Mouse (Mus musculus) embryonic fibroblast, embryonic 13.5 days (primary cell): Measurements from ENCODE around the gene Afg1l.

Experiments
- CTCF ChIP-seq: IDR thresholded peaks from 2 replicates; pipeline ENCODE4 v1.5.1; 2011; ENCODE audit warnings: mild to moderate bottlenecking, control low read depth, low read length, moderate library complexity, borderline replicate concordance; ENCODE audit not compliant: insufficient read depth
- POLR2A ChIP-seq: IDR thresholded peaks from 2 replicates; pipeline ENCODE4 v1.6.1; 2011; ENCODE audit warnings: low read depth, mild to moderate bottlenecking, control low read depth, low read length, moderate library complexity

GRCm38 (mm10) chr10:42476774-42477475, 1.4 kb downstream of the Afg1l start:
- no peak for TF ChIP-seq POLR2A
- TF ChIP-seq CTCF = no peak
